Mouse (Mus musculus) stomach, postnatal 0 days (tissue): ENCODE data around the gene Sh2b2.

Source experiments
- CTCF ChIP-seq: IDR thresholded peaks from 2 replicates; pipeline ENCODE4 v1.5.1; 2016; ENCODE audit warnings: antibody characterized with exemption, low read depth, mild to moderate bottlenecking, moderate library complexity
- EP300 ChIP-seq: optimal IDR thresholded peaks from 2 replicates; pipeline ENCODE3; 2016; ENCODE audit warnings: antibody characterized with exemption

GRCm38 (mm10) chr5:136236611-136237010 is 9.7 kb downstream of the Sh2b2 start:
- TF ChIP-seq CTCF: no peak
- no peak for TF ChIP-seq EP300
